ENCODE assay signal across 8 mouse cellular contexts in the genomic region with DNA sequence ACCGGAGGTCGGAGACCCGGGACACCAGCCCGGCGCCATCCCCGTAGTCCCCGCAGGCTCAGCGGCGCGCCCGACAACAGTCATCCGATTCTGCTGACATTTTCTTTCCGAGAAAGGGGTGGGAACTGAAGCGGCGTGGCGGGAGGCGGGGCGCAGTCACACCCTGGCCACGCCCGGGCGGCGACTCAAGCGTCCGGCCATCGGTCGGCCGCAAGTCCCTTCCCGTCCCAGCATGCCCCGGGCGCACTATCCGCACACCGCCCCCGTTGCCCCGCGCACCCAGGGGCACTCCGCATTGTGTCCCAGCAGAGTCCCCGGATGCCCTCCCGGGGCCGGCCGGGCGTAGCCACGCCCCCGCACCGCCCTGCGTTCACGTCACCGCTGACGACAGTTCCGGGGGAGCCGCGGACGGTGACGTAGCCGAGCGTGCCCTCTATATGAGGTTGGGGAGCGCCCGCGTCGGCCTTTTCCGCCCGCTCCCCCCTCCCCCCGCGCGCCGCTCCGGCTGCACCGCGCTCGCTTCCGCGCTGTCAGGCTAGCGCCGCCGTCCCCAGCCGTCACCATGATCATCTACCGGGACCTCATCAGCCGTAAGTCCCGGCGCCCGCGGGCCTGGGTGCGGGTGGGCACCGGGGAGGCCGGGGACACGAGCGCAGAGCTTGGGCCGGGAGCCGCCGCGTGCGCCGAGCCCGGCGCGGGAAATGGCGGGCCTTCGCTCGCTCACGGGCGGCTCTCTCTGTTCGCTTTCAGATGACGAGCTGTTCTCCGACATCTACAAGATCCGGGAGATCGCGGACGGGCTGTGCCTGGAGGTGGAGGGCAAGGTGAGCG. TPM values are rescaled to one million over a fixed set of nuclear protein-coding genes. Genes with fewer than 3 reads are reported as not detected.
A peak's percentile ranks its signal among the peaks of the same experiment; 100 is the strongest.
DNase-seq lines count a peak whose midpoint lies in the region; ATAC-seq lines count a peak whose summit lies in the region.

A gene (plus strand): TSS at position 227 of the 831 bp plus-strand sequence.

- peaks cover 6% of the 10 kb centered on the region; the same call in 1 of the 2 replicates for H3K4me1 ChIP-seq in brown adipose tissue, adult 24 weeks (ENCODE audit: control insufficient read depth, insufficient read depth, insufficient read length, low read length)
- peaks cover 36% of the 10 kb centered on the region for H3K4me1 ChIP-seq in heart, embryonic 13.5 days
- peaks cover 45% of the 10 kb centered on the region for H3K4me1 ChIP-seq in liver, embryonic 12.5 days
- peaks cover 12% of the 10 kb centered on the region for H3K4me1 ChIP-seq in stomach, embryonic 15.5 days

- DNase-seq in CD4-positive, CD25-positive, alpha-beta regulatory T cell, adult 2 months (ENCODE audit: low read depth, low spot score): peak; percentile 99
- DNase-seq in fat pad, adult 2 months (ENCODE audit: extremely low read depth, low read depth, low spot score): peak; percentile 52
- DNase-seq in kidney, postnatal 10 days: peak; percentile 99
- peak; percentile 99 to 100 for DNase-seq in natural killer cell, adult 2 months (ENCODE audit: low spot score in 2 of 2)

- H3K9me3 ChIP-seq in heart, embryonic 13.5 days: no peaks in the 10 kb centered on the region
- H3K9me3 ChIP-seq in liver, embryonic 12.5 days (replicated peaks): no peaks in the 10 kb centered on the region
- H3K9me3 ChIP-seq in stomach, embryonic 15.5 days: no peaks in the 10 kb centered on the region

- H3K27ac ChIP-seq in brown adipose tissue, adult 24 weeks (replicated peaks; ENCODE audit: low read depth, low read length): peak within 1 kb of the TSS; percentile 100
- peak within 1 kb of the TSS; percentile 99 for H3K27ac ChIP-seq in heart, embryonic 13.5 days (replicated peaks)
- H3K27ac ChIP-seq in liver, embryonic 12.5 days: peak within 1 kb of the TSS; percentile 98
- peak within 1 kb of the TSS; percentile 98 for H3K27ac ChIP-seq in stomach, embryonic 15.5 days

- H3K27me3 ChIP-seq in heart, embryonic 13.5 days (replicated peaks): no peaks in the 10 kb centered on the region
- H3K27me3 ChIP-seq in liver, embryonic 12.5 days (replicated peaks): no peaks in the 10 kb centered on the region
- no peaks in the 10 kb centered on the region for H3K27me3 ChIP-seq in stomach, embryonic 15.5 days (replicated peaks)

- H3K4me3 ChIP-seq in brown adipose tissue, adult 24 weeks (ENCODE audit: insufficient read depth, low read depth, low read length): peak within 1 kb of the TSS; percentile 87
- H3K4me3 ChIP-seq in heart, embryonic 13.5 days: peak within 1 kb of the TSS; percentile 92
- peak within 1 kb of the TSS; percentile 95 for H3K4me3 ChIP-seq in liver, embryonic 12.5 days
- peak within 1 kb of the TSS; percentile 89 for H3K4me3 ChIP-seq in stomach, embryonic 15.5 days (replicated peaks)

- H3K9ac ChIP-seq in heart, embryonic 13.5 days: peak within 1 kb of the TSS; percentile 100
- peak within 1 kb of the TSS; percentile 99 for H3K9ac ChIP-seq in liver, embryonic 12.5 days
- peak within 1 kb of the TSS; percentile 95 for H3K9ac ChIP-seq in stomach, embryonic 15.5 days

- ATAC-seq in heart, embryonic 13.5 days (ENCODE audit: extremely low read depth, insufficient number of reproducible peaks, low FRiP score, low TSS enrichment): peak; percentile 96
- peak; percentile 94 for ATAC-seq in liver, embryonic 12.5 days
- ATAC-seq in stomach, embryonic 15.5 days (ENCODE audit: insufficient read depth, low FRiP score, low read depth): peak; percentile 98

- WGBS in heart, embryonic 13.5 days: under 1% methylated on average over 106 of the region's 108 CpGs
- WGBS in liver, embryonic 12.5 days (ENCODE audit: insufficient replicate concordance): under 1% methylated on average over 106 of the region's 108 CpGs
- WGBS in stomach, embryonic 15.5 days: under 1% methylated on average over 104 of the region's 108 CpGs

- H3K36me3 ChIP-seq in heart, embryonic 13.5 days: peaks cover 39% of the 10 kb centered on the region
- H3K36me3 ChIP-seq in liver, embryonic 12.5 days: peaks cover 40% of the 10 kb centered on the region
- H3K36me3 ChIP-seq in stomach, embryonic 15.5 days: peaks cover 29% of the 10 kb centered on the region

- peak within 1 kb of the TSS; percentile 86 for H3K4me2 ChIP-seq in heart, embryonic 13.5 days
- peak within 1 kb of the TSS; percentile 78 for H3K4me2 ChIP-seq in liver, embryonic 12.5 days
- peak within 1 kb of the TSS; percentile 64 for H3K4me2 ChIP-seq in stomach, embryonic 15.5 days

RNA-seq across cellular contexts. Expression of the gene that starts here (rescaled TPM):
- 2,477 and 2,768 TPM in 2 replicates for polyA plus RNA-seq in brown adipose tissue, adult 24 weeks (2012; ENCODE audit: insufficient read depth, insufficient read length, missing spikeins)
- 849 and 910 TPM in 2 replicates for polyA plus RNA-seq in heart, embryonic 13.5 days (2015; fragmentation: Nextera tagmentation; extraction: Ambion mirVana)
- polyA plus RNA-seq in liver, embryonic 12.5 days (2016; fragmentation: Nextera tagmentation; extraction: Ambion mirVana): 673 and 675 TPM in 2 replicates
- polyA plus RNA-seq in stomach, embryonic 15.5 days (2015; fragmentation: Nextera tagmentation; extraction: Ambion mirVana): 999 and 1,085 TPM in 2 replicates

Comparison
In these comparisons a context has a peak if more than half of its experiments do, and no peak if none do; other contexts are left out.
1. Peak in every context shown above with its lines: DNase-seq, ATAC-seq, H3K4me3 ChIP-seq and H3K27ac ChIP-seq.